Mouse (Mus musculus): ENCODE measurements at regions not wholly inside any gene's neighbourhood (a gene's known extent, or its start where the extent isn't known, plus 50 kb on each side); places are given as distances from the start of the nearest gene placed in this dataset.

DNA sequence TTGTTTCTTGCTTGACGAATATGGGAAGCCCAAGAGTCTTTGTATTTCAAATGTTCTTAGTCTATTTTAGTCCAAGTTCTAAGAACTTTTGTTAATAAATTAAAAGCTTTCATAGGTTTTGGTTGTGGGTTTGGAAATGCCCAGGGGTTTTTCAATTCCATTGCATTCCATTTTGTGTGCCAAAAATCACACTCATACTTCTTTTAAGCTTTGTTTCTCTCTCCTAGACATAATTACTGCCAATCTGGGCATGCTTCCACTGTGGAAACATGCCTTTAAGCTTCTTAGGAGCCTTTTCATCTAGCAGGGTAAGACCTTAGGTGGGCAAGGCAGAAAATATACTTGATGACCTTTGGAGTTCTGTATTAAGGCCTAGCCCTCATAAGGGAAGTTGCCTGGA, 70.4 kb upstream of the C1qtnf3 start:
- TF ChIP-seq POLR2A (IDR thresholded peaks at IDR 0.05; ENCODE audit: low read depth, low read length): no peak
- TF ChIP-seq CTCF (IDR thresholded peaks at IDR 0.05; ENCODE audit: extremely low read depth, insufficient read length, insufficient replicate concordance, low read depth, low read length): no peak

All from small intestine, adult 2 months (tissue).